Mouse (Mus musculus): ENCODE results near the gene Depp1. TPM values are rescaled to one million over a fixed set of nuclear protein-coding genes. Genes with fewer than 3 reads are reported as not detected.
"Not testable (repeated sequence)": the region's sequence is repeated elsewhere in the genome, so short reads cannot be mapped to it uniquely, and the experiment has no call there.

The Depp1 gene
- polyA plus RNA-seq (2015; fragmentation: Nextera tagmentation; extraction: Ambion mirVana), result 3.9 and 4.1 TPM in 2 replicates

GRCm38 (mm10) chr6:116650406-116650805, at the start of gene Depp1:
Gene Depp1, plus strand, starts transcription at chr6:116650609.
- no peaks in the 10 kb centered on the region for H3K4me1 ChIP-seq
- ATAC-seq, result no peak
- no peak within 1 kb of the TSS for H3K9ac ChIP-seq
- no peak within 1 kb of the TSS for H3K4me2 ChIP-seq
- no peak within 1 kb of the TSS for H3K27ac ChIP-seq
- no peaks in the 10 kb centered on the region for H3K9me3 ChIP-seq (replicated peaks)
- H3K36me3 ChIP-seq (ENCODE audit: poor library complexity, severe bottlenecking), result 0 out of 2 replicates have a peak, but pooled peaks cover 5% of the 10 kb centered on the region
- 83% methylated on average over 6 of the region's 6 CpGs for WGBS
- no peaks in the 10 kb centered on the region for H3K27me3 ChIP-seq
- no peak within 1 kb of the TSS for H3K4me3 ChIP-seq

- ATAC-seq; H3K4me3 ChIP-seq; H3K4me2 ChIP-seq; H3K36me3 ChIP-seq (ENCODE audit: poor library complexity, severe bottlenecking); H3K27me3 ChIP-seq; H3K4me1 ChIP-seq; H3K9ac ChIP-seq; H3K27ac ChIP-seq; H3K9me3 ChIP-seq (replicated peaks): not testable (repeated sequence)
Measured at GRCm38 (mm10) chr6:116600969-116601368, 49.4 kb upstream of the Depp1 start.

GRCm38 (mm10) chr6:116607230-116607629, 43.2 kb upstream of the Depp1 start:
- Histone ChIP-seq H3K27me3 (no peaks in the 10 kb centered on the region), H3K36me3 (ENCODE audit: poor library complexity, severe bottlenecking) (no peaks in the 10 kb centered on the region), H3K4me3 (no peak overlapping the region), H3K9ac (no peak overlapping the region), H3K27ac (no peak overlapping the region), H3K4me2 (no peak overlapping the region), H3K9me3 (replicated peaks) (no peaks in the 10 kb centered on the region), H3K4me1 (no peaks in the 10 kb centered on the region)
- WGBS, result 51% methylated on average over 4 of the region's 4 CpGs
- ATAC-seq, result no peak

- H3K4me1 ChIP-seq, result no peaks in the 10 kb centered on the region
- H3K9me3 ChIP-seq (replicated peaks), result no peaks in the 10 kb centered on the region
- WGBS, result 95% methylated on average over 2 of the region's 2 CpGs
- H3K4me2 ChIP-seq, result no peak overlapping the region
- H3K4me3 ChIP-seq, result no peak overlapping the region
- H3K27ac ChIP-seq, result no peak overlapping the region
- H3K36me3 ChIP-seq (ENCODE audit: poor library complexity, severe bottlenecking), result no peaks in the 10 kb centered on the region
- H3K27me3 ChIP-seq, result no peaks in the 10 kb centered on the region
- no peak for ATAC-seq
- H3K9ac ChIP-seq, result no peak overlapping the region
Measured at GRCm38 (mm10) chr6:116615719-116616118, 34.7 kb upstream of the Depp1 start.

- Histone ChIP-seq H3K36me3 (ENCODE audit: poor library complexity, severe bottlenecking) (no peaks in the 10 kb centered on the region), H3K4me3 (no peak overlapping the region)
Measured at GRCm38 (mm10) chr6:116618073-116618472, 32.3 kb upstream of the Depp1 start.

GRCm38 (mm10) chr6:116621318-116622023, 28.9 kb upstream of the Depp1 start:
- Histone ChIP-seq H3K9me3 (replicated peaks) (no peaks in the 10 kb centered on the region), H3K27ac (no peak overlapping the region), H3K4me3 (no peak overlapping the region), H3K9ac (no peak overlapping the region), H3K27me3 (no peaks in the 10 kb centered on the region), H3K36me3 (ENCODE audit: poor library complexity, severe bottlenecking) (peaks cover 24% of the 10 kb centered on the region), H3K4me2 (no peak overlapping the region), H3K4me1 (peaks cover 7% of the 10 kb centered on the region; the same call in 1 of the 2 replicates)
- ATAC-seq, result no peak
- 74% methylated on average over 8 of the region's 8 CpGs for WGBS

More at GRCm38 (mm10) chr6:116618073-116618472, 32.3 kb upstream of the Depp1 start:
- no peak overlapping the region for H3K9ac ChIP-seq
- no peak overlapping the region for H3K27ac ChIP-seq
- no peaks in the 10 kb centered on the region for H3K4me1 ChIP-seq
- ATAC-seq, result no peak
- H3K4me2 ChIP-seq, result no peak overlapping the region
- no peaks in the 10 kb centered on the region for H3K9me3 ChIP-seq (replicated peaks)
- H3K27me3 ChIP-seq, result no peaks in the 10 kb centered on the region

- H3K36me3 ChIP-seq (ENCODE audit: poor library complexity, severe bottlenecking), result peaks cover 30% of the 10 kb centered on the region
- H3K4me1 ChIP-seq, result peaks cover 19% of the 10 kb centered on the region
- not testable (repeated sequence) for ATAC-seq; H3K4me3 ChIP-seq; H3K9me3 ChIP-seq (replicated peaks); H3K9ac ChIP-seq; H3K27ac ChIP-seq; H3K27me3 ChIP-seq; H3K4me2 ChIP-seq
- 95% methylated on average over 9 of the region's 9 CpGs for WGBS
Measured at GRCm38 (mm10) chr6:116626417-116626816, 24.0 kb upstream of the Depp1 start.

- H3K27ac ChIP-seq, result peak overlapping the region; percentile 90
- H3K4me3 ChIP-seq, result peak overlapping the region; percentile 89
- H3K9ac ChIP-seq, result peak overlapping the region; percentile 98
- ATAC-seq, result no peak
- H3K36me3 ChIP-seq (ENCODE audit: poor library complexity, severe bottlenecking), result peaks cover 30% of the 10 kb centered on the region
- 16% methylated on average over 9 of the region's 9 CpGs for WGBS
- peaks cover 19% of the 10 kb centered on the region for H3K4me1 ChIP-seq
- peak overlapping the region; percentile 67 for H3K4me2 ChIP-seq
- no peaks in the 10 kb centered on the region for H3K9me3 ChIP-seq (replicated peaks)
- H3K27me3 ChIP-seq, result no peaks in the 10 kb centered on the region
Measured at GRCm38 (mm10) chr6:116628095-116628494, 22.3 kb upstream of the Depp1 start.

GRCm38 (mm10) chr6:116628539-116629171, 21.8 kb upstream of the Depp1 start, which contains the start of gene Zfp422:
Gene Zfp422, minus strand, starts transcription at chr6:116628999.
- peak within 1 kb of the TSS; percentile 98 for H3K9ac ChIP-seq
- WGBS, result under 1% methylated on average over 56 of the region's 56 CpGs
- H3K4me2 ChIP-seq, result peak within 1 kb of the TSS; percentile 67
- H3K4me1 ChIP-seq, result peaks cover 19% of the 10 kb centered on the region
- H3K4me3 ChIP-seq, result peak within 1 kb of the TSS; percentile 89
- peak; percentile 98 for ATAC-seq
- H3K36me3 ChIP-seq (ENCODE audit: poor library complexity, severe bottlenecking), result peaks cover 28% of the 10 kb centered on the region
- H3K9me3 ChIP-seq (replicated peaks), result no peaks in the 10 kb centered on the region
- H3K27me3 ChIP-seq, result no peaks in the 10 kb centered on the region
- H3K27ac ChIP-seq, result peak within 1 kb of the TSS; percentile 90

GRCm38 (mm10) chr6:116629766-116630165, 20.6 kb upstream of the Depp1 start:
- H3K27me3 ChIP-seq, result no peaks in the 10 kb centered on the region
- H3K9ac ChIP-seq, result no peak overlapping the region
- no peak overlapping the region for H3K27ac ChIP-seq
- ATAC-seq, result no peak
- H3K4me3 ChIP-seq, result no peak overlapping the region
- H3K4me1 ChIP-seq, result peaks cover 19% of the 10 kb centered on the region
- WGBS, result 95% methylated on average over 10 of the region's 10 CpGs
- H3K36me3 ChIP-seq (ENCODE audit: poor library complexity, severe bottlenecking), result peaks cover 18% of the 10 kb centered on the region
- no peaks in the 10 kb centered on the region for H3K9me3 ChIP-seq (replicated peaks)
- H3K4me2 ChIP-seq, result no peak overlapping the region

GRCm38 (mm10) chr6:116632129-116632528, 18.3 kb upstream of the Depp1 start:
- Histone ChIP-seq H3K27me3 (no peaks in the 10 kb centered on the region), H3K4me2 (no peak overlapping the region), H3K36me3 (ENCODE audit: poor library complexity, severe bottlenecking) (no peaks in the 10 kb centered on the region), H3K4me3 (no peak overlapping the region), H3K9ac (no peak overlapping the region), H3K9me3 (replicated peaks) (no peaks in the 10 kb centered on the region), H3K27ac (no peak overlapping the region), H3K4me1 (peaks cover 8% of the 10 kb centered on the region)
- WGBS, result 51% methylated on average over 1 of the region's 1 CpGs
- no peak for ATAC-seq

GRCm38 (mm10) chr6:116633741-116634695, 16.4 kb upstream of the Depp1 start:
- no peak overlapping the region for H3K4me2 ChIP-seq
- H3K4me3 ChIP-seq, result no peak overlapping the region
- H3K27me3 ChIP-seq, result no peaks in the 10 kb centered on the region
- no peak for ATAC-seq
- no peak overlapping the region for H3K27ac ChIP-seq
- H3K9me3 ChIP-seq (replicated peaks), result no peaks in the 10 kb centered on the region
- H3K4me1 ChIP-seq, result peaks cover 5% of the 10 kb centered on the region; the same call in 1 of the 2 replicates
- no peaks in the 10 kb centered on the region for H3K36me3 ChIP-seq (ENCODE audit: poor library complexity, severe bottlenecking)
- H3K9ac ChIP-seq, result no peak overlapping the region
- 91% methylated on average over 17 of the region's 17 CpGs for WGBS
